Mouse (Mus musculus): ENCODE measurements around the gene Pirt. TPM values are rescaled to one million over a fixed set of nuclear protein-coding genes. Genes with fewer than 3 reads are reported as not detected.

Gene Pirt
- not detected in 2 replicates for total RNA-seq (2017)

DNA sequence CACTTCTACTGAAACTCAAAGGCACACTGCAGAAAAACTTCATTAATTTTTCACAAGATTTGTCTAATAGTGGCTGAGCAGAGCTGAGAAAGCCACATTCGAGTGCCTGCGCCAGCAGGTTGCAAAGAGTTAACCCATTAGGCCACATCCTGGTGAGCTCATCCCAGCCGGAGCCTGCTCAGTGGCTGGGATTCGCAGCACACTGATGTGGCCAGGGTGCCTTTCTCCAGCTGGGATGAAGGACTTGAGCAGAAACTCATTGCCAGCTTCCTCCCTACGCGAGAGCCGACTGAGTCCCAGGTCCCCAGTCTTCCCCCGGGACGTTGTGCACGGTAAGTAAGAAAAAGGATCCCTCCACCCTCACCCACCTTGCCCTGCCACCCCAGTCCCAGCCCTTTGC, at the start of gene Pirt:
Gene Pirt, plus strand, starts transcription at position 171 of the 400 bp plus-strand sequence.
- no peak for ATAC-seq (ENCODE audit: extremely low read depth, insufficient number of reproducible peaks, low FRiP score, poor library complexity, severe bottlenecking)

DNA sequence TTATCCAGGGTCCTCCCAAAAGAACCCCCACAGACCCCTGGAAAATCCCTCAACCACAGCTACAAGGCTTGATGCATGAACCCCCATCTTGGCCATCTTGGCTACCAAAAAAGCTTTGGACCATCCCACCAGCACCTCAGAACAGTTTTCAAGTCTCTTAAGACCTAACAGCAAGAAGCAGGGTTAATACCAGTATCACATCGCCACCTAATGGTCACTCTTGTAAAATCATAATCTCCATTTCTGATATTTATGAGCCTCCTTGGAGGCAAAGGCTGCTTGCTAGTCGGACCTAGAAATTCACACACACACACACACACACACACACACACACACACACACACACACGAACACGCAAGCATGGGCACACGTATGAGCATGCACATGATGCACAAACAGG, 40.1 kb upstream of the Pirt start:
- ATAC-seq (ENCODE audit: extremely low read depth, insufficient number of reproducible peaks, low FRiP score, poor library complexity, severe bottlenecking) = no peak

- ATAC-seq (ENCODE audit: extremely low read depth, insufficient number of reproducible peaks, low FRiP score, poor library complexity, severe bottlenecking) = no peak
Observed at GRCm38 (mm10) chr11:66872773-66873470, 38.9 kb upstream of the Pirt start.

- ATAC-seq (ENCODE audit: extremely low read depth, insufficient number of reproducible peaks, low FRiP score, poor library complexity, severe bottlenecking) = no peak
Observed at GRCm38 (mm10) chr11:66881291-66881690, 30.5 kb upstream of the Pirt start.

- no peak for ATAC-seq (ENCODE audit: extremely low read depth, insufficient number of reproducible peaks, low FRiP score, poor library complexity, severe bottlenecking)
Observed at GRCm38 (mm10) chr11:66882224-66883040, 29.3 kb upstream of the Pirt start.

DNA sequence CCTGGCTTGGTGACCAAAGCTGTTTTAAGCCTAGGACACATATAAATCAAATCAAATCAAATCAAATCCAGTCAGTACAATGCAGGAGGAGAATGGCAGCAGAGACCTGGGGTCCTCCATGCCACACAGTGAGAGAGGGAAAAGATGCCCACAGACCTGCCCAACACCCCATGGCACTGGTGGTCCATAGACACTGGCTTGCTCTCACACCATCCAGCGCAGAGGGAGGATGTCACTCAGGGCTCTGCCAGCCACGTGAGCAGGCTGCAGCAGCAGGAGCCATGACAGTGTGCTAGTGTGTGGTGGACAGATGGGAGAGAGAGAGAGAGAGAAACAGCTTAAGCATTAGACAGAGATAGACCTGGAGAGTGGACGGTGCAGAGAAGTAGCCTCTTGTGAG, 19.2 kb upstream of the Pirt start:
- ATAC-seq (ENCODE audit: extremely low read depth, insufficient number of reproducible peaks, low FRiP score, poor library complexity, severe bottlenecking) = no peak

- no peak for ATAC-seq (ENCODE audit: extremely low read depth, insufficient number of reproducible peaks, low FRiP score, poor library complexity, severe bottlenecking)
Observed at GRCm38 (mm10) chr11:66898747-66899146, 13.0 kb upstream of the Pirt start.

DNA sequence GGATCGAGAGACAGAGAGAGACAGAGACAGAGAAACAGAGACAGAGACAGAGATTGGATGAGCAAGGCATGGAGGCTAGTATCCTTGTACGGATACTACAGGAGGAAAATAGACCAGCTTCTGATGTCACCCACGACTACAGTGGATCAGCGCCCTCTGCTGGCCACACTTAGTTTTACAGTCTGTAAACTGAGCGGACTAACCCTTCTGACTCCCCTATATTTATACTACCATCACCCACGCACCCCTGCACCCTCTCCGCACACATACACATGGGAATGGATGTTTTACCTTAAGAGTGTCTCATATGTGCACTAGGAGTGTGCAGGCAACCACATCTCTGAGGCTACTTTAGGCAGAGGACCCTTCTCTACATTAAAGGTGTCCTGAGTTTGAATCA, 12.4 kb upstream of the Pirt start:
- no peak for ATAC-seq (ENCODE audit: extremely low read depth, insufficient number of reproducible peaks, low FRiP score, poor library complexity, severe bottlenecking)

DNA sequence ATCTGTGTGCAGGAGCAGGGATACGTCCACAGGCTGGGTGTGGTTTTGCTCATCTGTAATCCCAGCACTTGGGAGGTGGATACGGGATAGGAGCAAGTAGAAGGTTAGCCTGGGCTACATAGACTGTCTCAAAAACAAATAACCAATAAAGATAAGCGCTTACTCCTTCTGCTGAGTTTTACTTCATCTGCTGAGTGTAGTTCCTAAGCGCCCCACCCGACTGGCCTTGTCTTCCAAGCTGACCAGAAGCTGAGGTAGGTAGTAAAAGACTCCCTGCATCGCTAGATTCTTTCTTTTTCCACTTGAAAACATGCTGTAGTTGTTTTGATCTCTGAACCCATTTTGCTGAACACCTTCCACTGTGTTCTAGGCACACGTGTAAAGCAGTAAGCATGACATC, 9.0 kb upstream of the Pirt start:
- ATAC-seq (ENCODE audit: extremely low read depth, insufficient number of reproducible peaks, low FRiP score, poor library complexity, severe bottlenecking) = no peak

GRCm38 (mm10) chr11:66905617-66906384, 6.0 kb upstream of the Pirt start:
- ATAC-seq (ENCODE audit: extremely low read depth, insufficient number of reproducible peaks, low FRiP score, poor library complexity, severe bottlenecking) = no peak

DNA sequence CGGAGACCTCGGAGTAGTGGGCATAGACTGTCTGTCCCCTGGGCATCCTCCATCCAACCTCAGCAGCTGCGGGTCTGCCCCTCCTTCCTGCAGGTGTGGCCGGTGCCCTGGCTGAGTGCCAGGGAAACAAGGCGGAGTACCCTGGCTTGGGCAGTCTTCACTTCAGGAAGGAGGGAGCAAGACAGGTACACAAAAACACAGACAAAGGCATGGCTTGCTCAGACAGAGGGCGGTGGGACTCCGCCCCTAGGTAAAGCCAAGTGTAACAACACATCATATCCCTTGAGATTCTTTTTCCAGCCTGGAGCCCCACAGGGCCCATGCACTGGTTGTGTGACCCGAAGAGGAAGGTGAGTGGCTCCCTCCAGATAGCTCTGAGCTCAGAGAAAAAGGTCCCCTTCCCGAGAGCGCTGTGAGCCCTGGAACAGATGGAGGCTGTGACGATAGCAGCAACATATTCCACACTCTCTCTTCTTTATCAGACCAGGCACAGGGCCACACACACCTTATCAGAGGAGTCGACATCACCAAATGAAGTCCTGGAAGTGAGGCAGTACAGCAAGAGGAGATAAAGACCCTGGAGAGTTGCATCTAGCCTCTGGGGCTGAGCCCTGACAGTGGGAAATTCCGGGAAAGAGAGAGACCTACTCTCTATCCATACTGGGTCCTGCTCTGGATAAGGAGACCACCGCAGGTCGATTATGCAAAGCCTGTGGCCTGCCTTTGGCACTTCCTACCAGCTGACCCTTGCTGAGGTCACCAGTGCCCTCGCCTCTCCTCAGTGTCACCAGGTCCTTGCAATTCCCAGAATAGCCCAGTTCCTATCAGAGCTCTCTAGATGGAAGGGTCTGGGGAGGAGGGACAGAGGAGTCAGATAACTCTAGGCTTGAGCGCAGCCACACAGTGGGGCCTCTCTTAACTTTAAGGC, 1.0 kb downstream of the Pirt start:
- no peak for ATAC-seq (ENCODE audit: extremely low read depth, insufficient number of reproducible peaks, low FRiP score, poor library complexity, severe bottlenecking)

- no peak for ATAC-seq (ENCODE audit: extremely low read depth, insufficient number of reproducible peaks, low FRiP score, poor library complexity, severe bottlenecking)
Observed at GRCm38 (mm10) chr11:66914249-66914648, 2.5 kb downstream of the Pirt start.

GRCm38 (mm10) chr11:66920012-66920411, 8.2 kb downstream of the Pirt start:
- no peak for ATAC-seq (ENCODE audit: extremely low read depth, insufficient number of reproducible peaks, low FRiP score, poor library complexity, severe bottlenecking)

DNA sequence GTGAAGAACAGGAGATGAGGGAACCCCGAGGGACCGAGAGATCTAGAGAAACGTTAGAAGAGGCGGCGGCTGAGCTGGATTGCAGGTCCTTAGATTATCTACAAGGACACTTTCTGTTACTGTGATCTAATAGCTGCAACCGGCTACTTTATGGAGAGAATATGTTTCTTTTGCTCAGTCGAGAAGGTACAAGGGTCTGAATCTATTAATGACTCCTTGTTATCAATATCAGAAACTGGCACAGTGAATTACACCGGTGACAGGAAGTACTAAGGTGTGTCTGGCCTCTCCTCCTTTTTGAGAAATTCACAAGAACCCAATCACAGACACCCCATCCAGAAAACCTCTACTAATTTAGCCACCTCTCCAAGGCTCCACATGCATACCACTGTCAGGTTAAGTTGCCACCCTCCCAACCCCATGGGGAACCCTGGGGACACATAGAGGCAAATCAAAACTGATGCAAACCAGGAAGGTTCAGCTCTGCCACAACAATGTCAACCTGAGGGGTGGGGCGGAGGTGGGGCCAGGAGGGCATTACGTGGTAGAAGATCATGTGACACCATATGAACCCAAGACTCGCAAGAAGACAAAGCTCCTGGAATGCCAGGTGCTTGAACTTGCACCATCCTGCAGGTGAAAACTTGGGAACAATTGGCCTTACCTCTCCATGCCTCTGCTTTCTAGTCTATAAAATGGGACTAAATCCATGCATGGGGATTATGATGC, 12.5 kb downstream of the Pirt start:
- ATAC-seq (ENCODE audit: extremely low read depth, insufficient number of reproducible peaks, low FRiP score, poor library complexity, severe bottlenecking) = no peak

DNA sequence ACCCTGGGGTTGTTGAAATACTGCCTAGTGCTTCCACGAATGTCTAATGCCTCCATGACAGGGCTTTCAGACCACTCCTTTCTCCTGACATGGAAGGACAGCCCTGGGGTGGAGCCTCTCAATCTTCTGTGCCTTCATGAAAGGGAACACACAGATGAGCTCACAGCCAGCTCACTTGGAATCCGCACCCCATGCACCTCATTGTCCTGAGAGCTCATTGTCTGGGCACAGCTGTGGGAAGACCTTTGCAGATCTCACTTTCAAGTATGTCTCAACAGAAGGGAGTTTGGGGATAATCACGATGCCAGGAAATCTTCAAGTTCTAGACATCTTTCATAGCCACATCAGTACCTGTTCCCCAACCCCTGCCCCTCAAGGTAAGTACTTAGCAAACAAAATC, 16.5 kb downstream of the Pirt start:
- ATAC-seq (ENCODE audit: extremely low read depth, insufficient number of reproducible peaks, low FRiP score, poor library complexity, severe bottlenecking) = no peak

DNA sequence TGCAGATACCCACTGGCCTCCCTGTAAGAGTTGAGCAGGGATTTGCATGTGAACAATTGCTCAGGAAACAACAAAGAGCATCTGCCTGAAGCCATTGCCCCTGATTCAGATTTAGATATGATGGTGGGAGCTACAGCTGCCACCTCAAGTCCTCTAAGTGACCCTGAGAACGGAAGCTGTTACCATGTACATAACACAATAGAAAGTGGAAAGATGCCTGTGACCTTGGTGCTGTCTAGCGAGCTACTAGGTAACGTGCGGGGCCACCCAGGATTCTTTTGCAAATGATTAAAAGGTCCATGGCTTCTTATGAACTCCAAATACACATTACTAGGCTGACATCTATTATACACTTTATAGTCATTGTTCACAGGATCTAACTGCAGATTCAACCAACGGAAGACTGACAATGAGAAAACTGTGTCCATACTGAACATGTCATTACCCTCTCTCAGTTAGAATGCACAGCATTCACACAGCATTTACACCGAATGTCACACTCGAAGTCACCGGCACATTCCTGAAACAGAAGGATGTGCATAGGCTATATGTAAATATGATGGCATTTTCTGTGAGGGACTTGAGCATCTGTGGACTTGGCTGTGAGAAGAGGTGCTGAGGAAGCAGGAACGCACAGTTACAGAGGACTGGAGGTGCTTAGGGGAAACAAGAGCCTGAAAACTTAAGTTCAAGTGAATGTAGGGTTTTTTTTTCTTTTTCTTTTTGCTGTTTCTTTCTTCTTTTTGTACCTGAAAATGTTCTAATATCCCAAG, 21.2 kb downstream of the Pirt start:
- ATAC-seq (ENCODE audit: extremely low read depth, insufficient number of reproducible peaks, low FRiP score, poor library complexity, severe bottlenecking) = no peak

GRCm38 (mm10) chr11:66934428-66935173, 22.8 kb downstream of the Pirt start:
- no peak for ATAC-seq (ENCODE audit: extremely low read depth, insufficient number of reproducible peaks, low FRiP score, poor library complexity, severe bottlenecking)
